Mouse (Mus musculus) spleen, adult 2 months (tissue): ENCODE results near the gene Chid1.

Source experiments
- CTCF ChIP-seq: fragments of 200-500 bp; IDR thresholded peaks from 2 replicates; pipeline ENCODE4 v1.5.1; 2011; ENCODE audit warnings: mild to moderate bottlenecking, inconsistent platforms; ENCODE audit not compliant: insufficient read depth, insufficient read length, insufficient replicate concordance; ENCODE audit errors: extremely low read depth
- POLR2A ChIP-seq: fragments of 200-500 bp; IDR thresholded peaks from 2 replicates; pipeline ENCODE4 v1.6.1; 2011; ENCODE audit warnings: low read depth, low read length, inconsistent platforms

- TF ChIP-seq POLR2A (no peak), CTCF (peak; percentile 91; the same call in 1 of the 2 replicates)
These were observed 58.7 kb downstream of the Chid1 start for GRCm38 (mm10) chr7:141480842-141481497.
